Mouse (Mus musculus) midbrain, embryonic 11.5 days (tissue): ENCODE measurements at regions not wholly inside any gene's neighbourhood (a gene's known extent, or its start where the extent isn't known, plus 50 kb on each side); places are given as distances from the start of the nearest gene placed in this dataset.
"Not testable (repeated sequence)": the region's sequence is repeated elsewhere in the genome, so short reads cannot be mapped to it uniquely, and the experiment has no call there.

ENCODE experiments used
- ATAC-seq: fragments of 200-750 bp; cut with Nextera tagmentation; 2 replicates; pipeline ENCODE4 v1.8.0; 2017; ENCODE audit warnings: moderate TSS enrichment, moderate library complexity; ENCODE audit not compliant: low FRiP score
- DNase-seq: peaks from one replicate; pipeline ENCODE4 v3.0.0; 2015; ENCODE audit warnings: low spot score; ENCODE audit errors: missing footprints
- H3K27ac ChIP-seq: fragments of 300-500 bp; sonication (generic); 2 replicates; pipeline ENCODE4 v1.5.1; 2014; ENCODE audit warnings: low read depth, low read length
- H3K27me3 ChIP-seq: fragments of 300-500 bp; sonication (generic); 2 replicates; pipeline ENCODE4 v1.6.1; 2014; ENCODE audit warnings: mild to moderate bottlenecking, low read length, moderate library complexity, mixed read lengths; ENCODE audit not compliant: control insufficient read depth, insufficient read depth
- H3K36me3 ChIP-seq: fragments of 300-500 bp; sonication (generic); 2 replicates; pipeline ENCODE4 v1.6.1; 2014; ENCODE audit warnings: mild to moderate bottlenecking, low read length, moderate library complexity, mixed read lengths; ENCODE audit not compliant: control insufficient read depth, insufficient read depth
- H3K4me1 ChIP-seq: fragments of 300-500 bp; sonication (generic); 2 replicates; pipeline ENCODE4 v1.6.1; 2014; ENCODE audit warnings: low read length; ENCODE audit not compliant: control insufficient read depth, insufficient read depth
- H3K4me2 ChIP-seq: fragments of 300-500 bp; sonication (generic); 2 replicates; pipeline ENCODE4 v1.6.1; 2014; ENCODE audit warnings: mild to moderate bottlenecking, moderate library complexity
- H3K4me3 ChIP-seq: fragments of 300-500 bp; sonication (generic); 2 replicates; pipeline ENCODE4 v1.5.1; 2014; ENCODE audit warnings: low read depth, low read length
- H3K9ac ChIP-seq: fragments of 300-500 bp; sonication (generic); 2 replicates; pipeline ENCODE4 v1.6.1; 2014; ENCODE audit warnings: low read length
- H3K9me3 ChIP-seq: fragments of 300-500 bp; sonication (generic); 2 replicates; pipeline ENCODE4 v1.6.1; 2016; ENCODE audit warnings: low read length; ENCODE audit not compliant: control insufficient read depth
- WGBS: fragments of 180-500 bp; shearing (Covaris S2); extraction: QIAGEN DNeasy Blood & Tissue Kit; methylation state at CpG from one replicate; pipeline ENCODE4 v1.1.7; 2014; 5-methylcytosine and 5-hydroxymethylcytosine counted together

DNA sequence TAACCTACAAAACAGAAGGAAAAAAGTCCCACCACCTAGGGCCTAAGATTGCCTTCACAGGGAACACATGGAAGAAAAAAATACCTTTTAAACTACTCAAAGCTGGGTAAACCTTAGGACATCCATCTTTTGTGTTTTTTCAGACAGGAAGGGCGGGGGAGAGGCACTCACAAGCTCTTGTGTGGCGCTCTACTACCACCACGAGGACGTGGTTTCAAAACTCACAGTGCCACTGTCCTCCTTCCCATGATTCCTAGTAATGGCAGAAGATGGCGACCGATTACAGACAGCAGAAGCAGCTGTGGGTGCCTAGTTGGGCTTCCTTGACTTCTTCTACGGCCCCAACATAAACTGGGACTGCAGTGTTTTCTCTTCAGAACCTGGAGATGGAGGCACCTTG, 179.3 kb upstream of the Olfr1324 start:
- no peak for ATAC-seq
- Histone ChIP-seq H3K27me3 (no peaks in the 10 kb centered on the region), H3K36me3 (no peaks in the 10 kb centered on the region), H3K27ac (no peak overlapping the region), H3K4me3 (no peak overlapping the region), H3K4me1 (no peaks in the 10 kb centered on the region), H3K4me2 (no peak overlapping the region), H3K9me3 (no peaks in the 10 kb centered on the region), H3K9ac (no peak overlapping the region)
- no peak for DNase-seq
- WGBS, result 73% methylated on average over 7 of the region's 7 CpGs

DNA sequence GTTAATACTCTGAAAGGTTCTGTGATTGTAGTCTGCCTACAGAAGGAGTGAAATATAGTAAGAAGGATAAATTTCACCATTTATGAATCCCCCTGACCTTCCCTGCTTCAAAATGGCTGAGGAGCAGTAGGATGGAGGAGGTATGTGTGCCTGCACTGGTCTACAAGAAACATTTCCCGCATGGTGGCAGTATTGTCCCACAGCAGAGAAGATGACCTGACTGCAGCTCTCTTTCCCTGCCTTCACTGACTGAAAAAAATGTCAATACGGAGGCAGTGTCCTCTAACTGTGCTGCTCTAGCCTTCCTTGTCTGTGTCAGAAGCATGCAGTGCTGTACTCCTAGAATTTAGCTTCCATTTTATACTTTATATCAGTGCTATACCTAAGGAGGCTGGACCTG, 177.2 kb upstream of the Olfr1324 start:
- H3K9ac ChIP-seq, H3K27ac ChIP-seq, H3K4me1 ChIP-seq, H3K4me2 ChIP-seq, H3K9me3 ChIP-seq, H3K36me3 ChIP-seq, H3K4me3 ChIP-seq, H3K27me3 ChIP-seq, DNase-seq: not testable (repeated sequence)
- 70% methylated on average over 2 of the region's 2 CpGs for WGBS
- 0 out of 2 replicates have a peak, but pooled peaks have one; percentile 57 for ATAC-seq

DNA sequence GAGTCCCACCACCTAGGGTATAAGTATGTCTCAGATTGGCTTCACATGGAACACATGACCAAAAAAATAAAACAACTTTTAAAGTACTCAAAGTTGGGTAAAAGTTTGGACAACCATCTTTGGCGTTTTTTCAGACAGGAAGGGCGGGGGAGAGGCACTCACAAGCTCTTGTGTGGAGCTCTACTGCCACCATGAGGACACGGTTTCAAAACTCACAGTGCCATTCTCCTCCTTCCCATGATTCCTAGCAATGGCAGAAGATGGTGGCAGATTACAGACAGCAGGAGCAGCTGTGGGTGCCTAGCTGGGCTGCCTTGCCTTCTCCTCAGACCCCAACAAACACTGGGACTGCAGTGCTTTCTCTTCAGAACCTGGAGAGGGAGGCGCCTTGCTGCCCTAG, 176.7 kb upstream of the Olfr1324 start:
- not testable (repeated sequence) for H3K9me3 ChIP-seq, H3K4me1 ChIP-seq, ATAC-seq, H3K9ac ChIP-seq, H3K27me3 ChIP-seq, H3K4me3 ChIP-seq, DNase-seq, H3K4me2 ChIP-seq, H3K36me3 ChIP-seq, H3K27ac ChIP-seq
- WGBS, result 63% methylated on average over 4 of the region's 4 CpGs

DNA sequence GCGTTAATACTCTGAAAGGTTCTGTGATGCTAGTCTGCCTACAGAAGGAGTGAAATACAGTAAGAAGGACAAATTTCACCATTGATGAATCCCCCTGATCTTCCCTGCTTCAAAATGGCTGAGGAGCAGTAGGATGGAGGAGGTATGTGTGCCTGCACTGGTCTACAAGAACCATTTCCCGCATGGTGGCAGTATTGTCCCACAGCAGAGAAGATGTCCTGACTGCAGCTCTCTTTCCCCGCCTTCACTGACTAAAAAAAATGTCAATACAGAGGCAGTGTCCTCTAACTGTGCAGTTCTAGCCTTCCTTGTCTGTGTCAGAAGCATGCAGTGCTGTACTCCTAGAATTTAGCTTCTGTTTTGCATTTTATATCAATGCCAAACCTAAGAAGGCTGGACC, 174.6 kb upstream of the Olfr1324 start:
- ATAC-seq (peak; percentile 66), DNase-seq (peak; percentile 94)
- not testable (repeated sequence) for H3K27me3 ChIP-seq, H3K9ac ChIP-seq, H3K27ac ChIP-seq, H3K4me3 ChIP-seq, H3K4me1 ChIP-seq, H3K9me3 ChIP-seq, H3K36me3 ChIP-seq
- peak overlapping the region; percentile 15; the same call in 1 of the 2 replicates for H3K4me2 ChIP-seq
- 74% methylated on average over 3 of the region's 3 CpGs for WGBS

DNA sequence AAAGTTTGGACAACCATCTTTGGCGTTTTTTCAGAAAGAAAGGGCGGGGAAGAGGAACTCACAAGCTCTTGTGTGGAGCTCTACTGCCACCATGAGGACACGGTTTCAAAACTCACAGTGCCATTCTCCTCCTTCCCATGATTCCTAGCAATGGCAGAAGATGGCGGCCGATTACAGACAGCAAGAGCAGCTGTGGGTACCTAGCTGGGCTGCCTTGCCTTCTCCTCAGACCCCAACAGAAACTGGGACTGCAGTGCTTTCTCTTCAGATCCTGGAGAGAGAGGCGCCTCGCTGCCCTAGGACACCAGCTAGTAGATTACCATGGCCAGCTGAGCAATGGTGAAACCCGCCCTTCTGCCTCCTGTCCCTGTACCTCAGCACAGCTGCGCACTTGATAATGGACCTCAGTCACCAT, 174.2 kb upstream of the Olfr1324 start:
- not testable (repeated sequence) for DNase-seq, H3K36me3 ChIP-seq, H3K4me3 ChIP-seq, H3K9ac ChIP-seq, H3K9me3 ChIP-seq, H3K27me3 ChIP-seq, H3K27ac ChIP-seq, H3K4me1 ChIP-seq
- 83% methylated on average over 9 of the region's 9 CpGs for WGBS
- peak overlapping the region; percentile 15; the same call in 1 of the 2 replicates for H3K4me2 ChIP-seq
- ATAC-seq, result peak; percentile 16; the same call in 1 of the 2 replicates

DNA sequence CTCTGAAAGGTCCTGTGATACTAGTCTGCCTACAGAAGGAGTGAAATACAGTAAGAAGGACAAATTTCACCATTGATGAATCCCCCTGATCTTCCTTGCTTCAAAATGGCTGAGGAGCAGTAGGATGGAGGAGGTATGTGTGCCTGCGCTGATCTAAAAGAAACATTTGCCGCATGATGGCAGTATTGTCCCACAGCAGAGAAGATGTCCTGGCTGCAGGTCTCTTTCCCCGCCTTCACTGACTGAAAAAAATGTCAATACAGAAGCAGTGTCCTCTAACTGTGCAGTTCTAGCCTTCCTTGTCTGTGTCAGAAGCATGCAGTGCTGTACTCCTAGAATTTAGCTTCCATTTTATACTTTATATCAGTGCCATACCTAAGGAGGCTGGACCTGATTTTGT, 172.0 kb upstream of the Olfr1324 start:
- not testable (repeated sequence) for H3K27me3 ChIP-seq, H3K9me3 ChIP-seq, H3K4me1 ChIP-seq, H3K36me3 ChIP-seq, H3K27ac ChIP-seq
- Histone ChIP-seq H3K4me2 (peak overlapping the region; percentile 25; the same call in 1 of the 2 replicates), H3K9ac (peak overlapping the region; percentile 27; the same call in 1 of the 2 replicates), H3K4me3 (peak overlapping the region; percentile 9; the same call in 1 of the 2 replicates)
- ATAC-seq (peak; percentile 42; the same call in 1 of the 2 replicates), DNase-seq (peak; percentile 94)
- 63% methylated on average over 3 of the region's 3 CpGs for WGBS

DNA sequence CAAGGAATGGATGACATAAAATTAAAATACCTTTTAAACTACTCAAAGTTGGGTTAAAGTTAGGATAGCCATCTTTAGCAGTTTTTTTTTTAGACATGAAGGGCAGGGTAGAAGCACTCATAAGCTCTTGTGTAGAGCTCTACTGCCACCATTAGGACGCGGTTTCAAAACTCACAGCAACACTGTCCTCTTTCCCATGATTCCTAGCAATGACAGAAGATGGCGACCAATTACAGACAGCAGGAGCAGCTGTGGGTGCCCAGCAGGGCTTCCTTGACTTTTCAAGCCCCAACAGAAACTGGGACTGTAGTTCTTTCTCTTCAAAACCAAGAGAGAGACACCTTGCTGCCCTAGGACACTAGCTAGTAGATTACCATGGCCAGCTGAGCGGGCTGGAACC, 171.5 kb upstream of the Olfr1324 start:
- Histone ChIP-seq H3K27ac (no peak overlapping the region), H3K9ac (peak overlapping the region; percentile 27; the same call in 1 of the 2 replicates), H3K4me3 (peak overlapping the region; percentile 9; the same call in 1 of the 2 replicates), H3K9me3 (no peaks in the 10 kb centered on the region), H3K4me1 (no peaks in the 10 kb centered on the region), H3K27me3 (no peaks in the 10 kb centered on the region), H3K4me2 (peak overlapping the region; percentile 25; the same call in 1 of the 2 replicates), H3K36me3 (no peaks in the 10 kb centered on the region)
- peak; percentile 84 for DNase-seq
- no peak for ATAC-seq
- WGBS, result 71% methylated on average over 4 of the region's 4 CpGs

DNA sequence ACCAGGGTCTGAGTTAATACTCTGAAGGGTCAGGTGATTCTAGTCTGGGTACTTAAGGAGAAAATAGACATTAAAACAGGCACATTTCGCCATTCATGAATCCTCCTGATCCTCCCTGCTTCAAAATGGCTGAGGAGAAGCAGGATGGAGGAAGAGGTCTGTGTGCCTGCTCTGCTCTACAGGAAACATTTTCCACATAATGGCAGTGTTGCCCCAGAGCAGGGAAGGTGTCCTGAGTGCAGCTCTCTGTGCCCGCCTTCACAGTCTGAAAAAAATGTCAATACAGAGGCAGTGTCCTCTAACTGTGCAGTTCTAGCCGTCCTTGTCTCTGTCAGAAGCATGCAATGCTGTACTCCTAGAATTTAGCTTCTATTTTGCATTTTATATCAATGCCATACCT, 169.3 kb upstream of the Olfr1324 start:
- H3K36me3 ChIP-seq, H3K4me3 ChIP-seq: not testable (repeated sequence)
- WGBS, result 83% methylated on average over 3 of the region's 3 CpGs

DNA sequence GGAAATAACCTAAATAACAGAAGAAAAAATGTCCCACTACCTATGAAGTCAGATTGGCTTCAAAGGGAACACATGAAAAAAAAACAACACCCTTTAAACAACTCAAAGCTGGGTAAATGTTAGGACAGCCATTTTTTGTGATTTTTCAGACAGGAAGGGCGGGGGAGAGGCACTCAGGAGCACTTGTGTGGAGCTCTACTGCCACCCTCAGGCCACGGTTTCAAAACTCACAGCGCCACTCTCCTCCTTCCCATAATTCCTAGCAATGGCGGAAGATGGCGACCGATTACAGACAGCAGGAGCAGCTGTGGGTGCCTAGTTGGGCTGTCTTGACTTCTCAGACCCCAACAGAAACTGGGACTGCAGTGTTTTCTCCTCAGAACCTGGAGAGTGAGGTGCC, 168.8 kb upstream of the Olfr1324 start:
- Histone ChIP-seq H3K9ac (0 out of 2 replicates have a peak overlapping the region, but pooled peaks have one; percentile 30), H3K27ac (no peak overlapping the region), H3K27me3 (no peaks in the 10 kb centered on the region), H3K9me3 (no peaks in the 10 kb centered on the region), H3K36me3 (no peaks in the 10 kb centered on the region), H3K4me3 (no peak overlapping the region), H3K4me2 (peak overlapping the region; percentile 13; the same call in 1 of the 2 replicates), H3K4me1 (no peaks in the 10 kb centered on the region)
- DNase-seq (peak; percentile 91), ATAC-seq (no peak)
- WGBS, result 59% methylated on average over 6 of the region's 6 CpGs

More for the DNA sequence above, 169.3 kb upstream of the Olfr1324 start:
- DNase-seq, result peak; percentile 59
- not testable (repeated sequence) for H3K27ac ChIP-seq, H3K27me3 ChIP-seq, H3K4me1 ChIP-seq, H3K9me3 ChIP-seq, ATAC-seq
- H3K4me2 ChIP-seq, result peak overlapping the region; percentile 13; the same call in 1 of the 2 replicates
- H3K9ac ChIP-seq, result 0 out of 2 replicates have a peak overlapping the region, but pooled peaks have one; percentile 30
